Mouse (Mus musculus) embryo, embryonic 11 days (tissue): ENCODE results near the gene Sun1.

ENCODE experiments used
- DNase-seq: peaks from one replicate; pipeline ENCODE4 v3.0.0-alpha.2; 2015

Sun1 gene

DNA sequence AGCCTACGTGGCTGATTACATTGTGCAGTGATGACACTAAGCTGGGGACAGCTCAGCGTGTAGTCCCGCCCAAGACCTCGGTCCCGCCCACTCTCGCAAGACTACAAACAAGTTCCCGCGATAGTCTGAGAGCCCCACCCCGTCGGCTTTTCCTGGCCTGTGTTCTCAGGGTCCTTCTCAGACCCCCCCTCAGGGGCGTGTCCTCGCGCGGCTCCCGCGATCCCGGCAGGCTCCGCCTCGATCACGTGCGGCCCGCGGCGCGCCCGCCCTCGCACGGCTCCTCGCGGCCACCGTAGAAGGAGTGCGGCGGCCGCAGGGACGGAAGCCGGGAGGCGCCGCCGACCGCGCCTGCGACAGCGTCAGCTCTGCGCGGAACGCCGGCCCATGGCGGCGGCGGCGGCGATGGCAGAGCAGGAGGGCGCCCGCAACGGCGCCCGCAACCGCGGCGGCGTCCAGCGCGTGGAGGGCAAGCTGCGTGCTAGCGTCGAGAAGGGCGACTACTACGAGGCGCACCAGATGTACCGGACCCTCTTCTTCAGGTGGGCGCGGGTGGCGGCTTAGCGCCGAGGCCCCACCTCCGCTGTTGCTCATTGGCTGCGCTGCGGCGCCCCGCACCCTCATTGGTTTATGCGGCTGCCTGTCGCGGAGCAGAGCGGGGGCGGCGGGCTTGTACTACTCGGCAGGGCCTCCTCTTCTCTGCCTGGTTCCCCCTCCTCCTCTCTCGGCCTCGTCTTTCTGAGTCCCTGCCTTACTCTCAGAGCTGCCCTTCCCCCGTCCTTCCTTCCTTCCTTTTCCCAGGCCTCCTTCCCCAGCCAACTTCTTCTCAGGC lies 51.9 kb downstream of the Sun1 start, which contains the start of gene Get4:
TSS of gene Get4 (plus strand) at position 244 of the 829 bp plus-strand sequence.
- peak; percentile 100 for DNase-seq

DNA sequence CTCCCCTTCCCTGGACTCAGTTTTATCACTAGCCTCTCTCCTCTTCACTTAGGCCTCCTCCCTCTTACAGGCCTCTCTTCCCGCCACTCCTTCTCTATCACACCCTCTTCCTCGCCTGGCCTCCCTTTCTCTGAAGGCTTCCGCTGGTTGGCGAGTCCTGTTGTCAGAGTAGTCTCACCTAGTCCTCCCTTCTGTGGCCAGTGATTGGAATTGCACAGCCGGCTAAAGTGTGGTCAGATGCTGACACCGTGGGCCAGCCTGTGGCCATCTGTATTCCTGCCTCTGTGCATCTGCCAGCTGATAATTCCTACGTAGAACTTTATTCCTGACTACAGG lies 52.4 kb downstream of the Sun1 start:
- no peak for DNase-seq

DNA sequence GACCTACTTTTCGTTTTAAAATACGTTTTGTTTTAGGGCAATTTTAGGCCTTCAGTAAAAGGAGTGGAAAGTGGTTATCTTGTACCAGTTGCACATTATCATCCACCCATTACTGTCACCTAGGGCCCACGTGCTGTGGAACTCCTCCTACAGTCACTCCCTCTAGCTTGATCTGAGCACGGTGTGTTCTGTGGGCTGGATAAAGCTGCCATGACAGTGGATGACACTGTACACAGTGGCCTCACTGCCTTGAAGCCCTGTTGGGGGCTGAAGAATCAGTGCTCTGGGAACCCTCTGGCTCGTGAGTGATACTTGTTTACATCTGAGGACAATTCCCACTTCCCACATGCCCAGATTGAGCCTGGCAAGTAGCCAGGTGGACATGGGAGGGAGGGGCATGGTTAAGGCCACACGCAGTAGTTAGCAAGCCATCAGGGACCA lies 52.9 kb downstream of the Sun1 start:
- DNase-seq, result peak; percentile 16

DNA sequence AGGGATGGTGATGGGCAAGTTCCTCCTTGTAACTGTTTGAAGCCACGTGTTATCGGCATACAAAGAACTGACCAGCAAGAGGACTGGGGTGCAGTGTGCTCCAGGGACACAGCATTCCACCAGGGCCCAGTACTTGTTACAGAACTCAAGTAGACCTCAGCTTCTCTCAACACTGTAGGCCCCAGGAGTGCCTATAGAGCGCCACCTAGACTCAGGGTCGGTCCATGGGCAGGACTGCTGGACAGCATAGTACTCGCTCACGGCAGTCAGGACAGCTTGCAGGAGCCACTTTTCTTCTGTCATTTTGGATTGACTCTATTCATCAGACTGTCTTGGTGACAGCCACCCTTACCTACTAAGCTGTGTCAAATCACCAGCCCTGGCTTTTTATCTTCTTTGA lies 54.5 kb downstream of the Sun1 start:
- DNase-seq, result no peak

DNA sequence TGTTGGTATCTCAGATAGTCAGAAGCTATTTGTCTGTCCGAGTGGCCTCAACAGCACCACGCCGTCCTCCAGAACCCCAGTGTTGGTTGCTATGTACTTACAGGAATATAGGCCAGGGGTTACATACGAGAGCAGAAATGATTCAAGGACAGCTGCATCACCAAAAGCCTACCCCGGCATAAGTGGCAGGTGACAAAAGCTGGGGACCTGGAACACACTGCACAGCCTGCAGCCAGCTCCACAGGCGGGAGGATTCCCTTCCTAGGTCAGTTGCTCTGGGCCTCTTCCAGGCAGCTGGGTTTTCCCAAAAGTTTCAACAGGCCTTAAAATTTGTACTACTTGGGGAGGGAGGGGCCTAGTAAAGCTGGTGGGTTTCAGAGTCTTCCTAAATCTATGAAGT lies 55.3 kb downstream of the Sun1 start:
- DNase-seq, result no peak

DNA sequence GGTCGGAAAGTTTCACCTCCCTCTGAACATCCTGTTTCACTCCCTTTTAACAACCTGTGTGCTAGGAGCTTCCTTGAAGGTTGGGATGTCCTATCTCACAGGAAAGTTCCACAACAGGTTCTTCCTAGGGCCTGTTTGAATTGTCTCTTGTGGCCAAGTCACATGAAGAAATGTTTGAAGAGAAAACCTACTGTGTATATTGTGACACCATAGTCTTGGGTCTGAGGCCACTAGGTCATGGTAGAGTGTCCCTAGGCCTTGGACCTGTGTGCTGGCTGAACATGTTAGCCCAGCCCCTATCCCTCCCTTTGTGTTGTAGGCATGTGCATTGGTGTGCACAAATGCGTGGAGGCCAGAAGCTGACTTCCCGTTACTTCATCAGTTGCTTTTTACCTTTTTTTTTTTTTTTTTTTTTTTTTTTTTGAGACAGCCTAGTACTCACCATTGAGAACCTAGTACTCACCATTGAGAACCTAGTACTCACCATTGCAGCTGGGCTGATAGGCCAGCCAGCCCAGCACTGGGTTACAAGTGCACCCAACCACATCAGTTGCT lies 55.9 kb downstream of the Sun1 start:
- no peak for DNase-seq

DNA sequence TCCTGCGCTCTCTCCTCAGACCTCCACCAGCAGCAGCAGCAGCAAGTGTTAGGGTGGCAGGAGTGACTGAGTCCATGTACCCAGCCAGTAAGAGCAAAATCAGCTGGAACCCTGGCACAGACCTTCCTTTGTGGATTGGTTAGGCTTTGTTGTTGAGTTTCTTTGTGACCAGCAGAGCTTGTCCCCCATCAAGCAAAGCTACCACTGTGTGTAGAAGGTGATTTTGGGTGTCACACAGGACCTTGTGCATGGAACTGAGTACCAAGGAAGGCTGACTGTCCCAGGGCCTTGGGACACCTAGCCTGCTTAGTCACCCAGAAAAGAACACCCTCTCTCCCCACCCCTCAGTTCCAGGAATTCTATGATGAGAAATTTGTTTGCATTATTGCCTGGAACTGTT lies 56.8 kb downstream of the Sun1 start:
- DNase-seq, result no peak

DNA sequence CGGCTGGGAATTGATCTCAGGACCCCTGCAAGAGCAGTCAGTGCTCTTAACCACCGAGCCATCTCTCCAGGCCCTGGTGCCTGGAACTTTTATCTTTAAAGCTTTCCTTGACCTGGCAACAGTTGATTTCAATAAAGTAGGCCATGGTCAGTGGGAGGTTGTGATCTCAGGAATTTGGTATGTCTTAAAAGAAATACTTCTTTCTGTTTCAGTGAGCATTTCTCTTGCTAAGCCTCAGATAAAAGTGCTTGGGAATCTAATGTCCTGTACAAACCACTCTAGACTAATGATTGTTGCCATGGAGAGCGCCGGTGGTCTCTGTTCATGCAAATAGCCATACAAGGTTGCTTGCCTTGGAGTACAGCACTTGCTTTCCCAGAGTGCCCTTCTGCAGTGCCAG lies 57.4 kb downstream of the Sun1 start:
- DNase-seq, result no peak

DNA sequence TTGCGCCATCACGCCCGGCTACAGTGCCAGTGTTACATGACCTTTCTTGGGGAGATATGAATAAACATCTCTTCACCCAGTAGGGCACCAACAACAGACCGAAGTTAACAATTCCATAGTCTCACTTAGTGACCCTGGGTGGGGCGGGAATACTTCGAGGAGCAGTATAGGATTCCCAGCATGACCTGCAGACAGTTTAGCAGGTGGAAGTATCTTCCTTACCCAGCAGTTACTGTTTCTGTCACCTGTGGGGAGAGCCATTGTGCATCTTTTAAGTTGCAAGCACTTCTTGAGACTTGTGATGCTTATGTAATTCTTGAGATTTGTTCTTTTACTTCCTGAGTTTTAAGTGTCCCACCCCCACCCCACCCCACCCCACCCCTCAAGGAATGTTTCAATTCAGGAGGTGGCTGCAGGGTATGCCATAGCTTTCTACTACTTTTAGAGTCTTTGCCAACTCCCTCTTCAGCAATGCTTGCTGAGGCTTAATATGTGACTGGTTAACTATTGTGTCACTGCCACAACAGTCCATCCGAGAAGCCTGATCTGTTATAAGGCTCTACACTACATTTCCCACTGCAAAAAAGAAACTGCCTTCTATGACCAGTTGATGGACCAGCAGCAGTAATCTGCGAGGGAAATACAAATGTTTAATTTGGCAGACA lies 58.1 kb downstream of the Sun1 start:
- DNase-seq, result no peak

DNA sequence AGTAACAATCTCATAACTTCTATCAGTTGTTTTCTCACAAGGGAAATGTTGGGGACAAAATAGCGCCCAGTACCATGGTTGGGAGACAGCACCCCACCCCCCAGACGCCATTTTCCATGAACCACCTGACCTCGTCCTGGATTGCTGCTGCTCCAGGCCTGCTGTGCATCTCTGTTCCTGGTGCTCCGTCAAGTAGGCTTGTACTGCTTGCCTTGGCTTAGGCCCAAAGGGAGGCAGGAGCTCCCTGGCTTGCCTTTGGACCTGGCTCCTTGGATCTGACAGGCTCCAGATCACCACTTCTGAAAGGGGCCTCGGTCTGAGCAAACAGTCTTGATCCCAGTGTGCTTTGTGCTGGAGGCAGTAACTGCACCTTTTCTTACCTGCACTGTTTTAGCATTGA lies 59.4 kb downstream of the Sun1 start:
- no peak for DNase-seq

DNA sequence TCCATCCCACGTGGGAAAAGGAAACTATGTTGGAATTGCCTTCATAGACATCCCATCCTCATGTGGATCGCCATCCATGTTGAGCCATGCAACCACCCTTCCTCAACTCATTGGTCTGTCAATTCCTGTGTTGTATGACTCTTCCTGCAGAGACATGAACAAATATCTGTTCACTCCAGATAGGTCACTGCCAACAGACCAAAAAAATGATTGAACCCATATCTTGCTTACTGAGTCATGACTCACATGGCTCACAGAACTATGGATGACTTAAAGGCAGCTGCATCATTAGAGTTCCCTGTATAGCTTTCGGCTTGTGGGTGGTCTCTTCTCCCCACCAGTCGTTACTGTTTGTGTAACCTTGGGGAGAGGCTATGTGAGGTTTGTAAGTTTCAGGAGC lies 61.0 kb downstream of the Sun1 start:
- DNase-seq, result no peak

DNA sequence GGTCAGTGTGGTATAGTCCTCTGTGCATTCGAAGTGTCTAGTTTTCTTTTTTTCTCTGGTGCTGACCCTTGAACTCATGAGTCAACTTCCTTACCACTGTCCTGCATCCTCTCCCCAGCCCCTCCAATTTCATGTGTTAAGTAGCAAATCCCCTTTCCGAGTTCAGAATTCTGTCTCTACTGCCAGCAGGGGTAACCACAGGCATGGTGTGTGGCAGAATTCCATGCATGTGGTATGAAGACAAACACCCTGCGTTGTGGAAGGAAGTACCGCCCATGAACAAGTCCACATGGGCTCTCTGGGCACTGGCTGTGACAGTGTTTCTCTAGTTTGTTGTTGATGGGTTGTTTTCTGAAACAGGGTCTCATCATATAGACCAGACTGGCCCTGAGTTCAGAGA lies 67.2 kb downstream of the Sun1 start:
- no peak for DNase-seq

DNA sequence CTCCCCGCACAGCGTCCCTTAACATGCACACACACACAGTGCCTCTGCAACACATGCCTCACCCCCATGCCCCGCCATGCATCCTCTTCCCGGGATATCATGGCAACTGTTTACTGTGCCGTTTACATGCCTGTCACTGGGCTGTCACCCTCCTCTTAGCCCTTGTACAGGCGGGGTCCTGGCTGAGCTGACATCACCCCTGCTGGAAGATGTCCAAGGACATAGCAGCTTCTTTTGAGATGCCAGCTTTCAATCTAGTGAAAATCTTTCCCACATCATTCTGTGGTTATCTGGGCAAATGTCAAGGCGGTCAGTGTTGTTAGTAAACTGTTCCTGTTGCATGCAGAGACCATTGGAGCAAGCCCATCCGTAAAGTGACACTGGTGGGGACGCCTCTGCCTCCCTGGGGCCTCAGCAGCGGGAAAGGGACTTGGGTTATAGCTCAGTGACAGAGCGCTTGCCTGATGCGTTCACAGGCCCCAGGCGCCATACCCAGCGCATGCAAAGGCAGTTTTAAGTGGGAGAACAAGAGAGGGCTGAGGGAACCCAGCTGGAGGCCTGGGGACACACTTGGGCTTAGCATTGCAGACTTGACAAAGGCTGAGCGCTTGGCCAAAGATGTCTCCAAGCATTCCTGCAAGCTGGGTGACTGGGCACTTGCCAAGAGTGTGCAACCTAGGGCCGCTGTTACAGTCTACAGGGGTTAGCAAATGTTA lies 70.5 kb downstream of the Sun1 start:
- DNase-seq, result no peak

DNA sequence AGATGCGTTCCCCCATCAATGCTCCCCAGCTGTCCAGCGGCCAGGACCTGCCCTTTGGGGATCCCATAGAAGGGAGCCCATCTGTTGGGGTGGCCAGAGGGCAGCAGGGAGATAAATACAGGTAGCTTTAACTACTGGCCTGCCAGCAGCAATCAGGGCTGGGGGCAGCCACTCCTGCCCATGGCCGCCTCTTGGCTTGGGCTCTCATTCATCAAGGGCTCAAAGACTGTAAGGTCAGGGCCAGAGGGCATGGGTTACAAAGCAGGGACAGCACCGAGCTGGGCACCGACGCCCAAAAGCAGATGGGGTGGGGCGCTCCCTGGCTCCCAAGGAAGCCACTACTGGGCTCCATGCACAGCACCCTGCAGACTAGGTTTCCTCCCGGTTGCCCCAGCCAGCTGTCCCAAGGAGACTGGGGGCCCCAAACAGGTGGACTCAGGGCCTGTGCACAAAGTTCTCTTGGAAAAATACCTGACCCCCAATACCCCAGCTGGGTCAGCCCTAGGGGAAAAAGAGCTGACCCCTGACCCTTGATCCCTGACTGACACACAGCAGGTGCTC lies 71.6 kb downstream of the Sun1 start:
- no peak for DNase-seq

DNA sequence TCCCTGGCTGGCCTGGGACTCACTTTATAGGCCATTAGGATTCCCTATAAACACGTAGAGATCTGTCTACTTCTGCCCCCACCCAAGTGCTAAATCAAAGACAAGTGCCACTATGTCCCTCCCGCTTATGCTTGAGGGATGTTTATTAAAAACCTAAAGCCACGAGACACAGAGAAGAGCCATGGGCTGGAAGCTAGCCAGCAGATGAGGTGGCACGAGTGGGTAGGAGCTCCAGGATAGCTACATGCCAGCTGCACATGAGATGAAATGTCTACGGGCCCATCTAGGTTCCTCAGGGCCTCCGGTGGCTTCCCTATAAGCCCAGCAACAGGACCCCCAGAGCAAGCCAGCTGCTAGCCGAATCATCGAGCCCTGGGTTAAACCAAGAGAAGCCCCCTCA lies 76.8 kb downstream of the Sun1 start:
- DNase-seq, result no peak

DNA sequence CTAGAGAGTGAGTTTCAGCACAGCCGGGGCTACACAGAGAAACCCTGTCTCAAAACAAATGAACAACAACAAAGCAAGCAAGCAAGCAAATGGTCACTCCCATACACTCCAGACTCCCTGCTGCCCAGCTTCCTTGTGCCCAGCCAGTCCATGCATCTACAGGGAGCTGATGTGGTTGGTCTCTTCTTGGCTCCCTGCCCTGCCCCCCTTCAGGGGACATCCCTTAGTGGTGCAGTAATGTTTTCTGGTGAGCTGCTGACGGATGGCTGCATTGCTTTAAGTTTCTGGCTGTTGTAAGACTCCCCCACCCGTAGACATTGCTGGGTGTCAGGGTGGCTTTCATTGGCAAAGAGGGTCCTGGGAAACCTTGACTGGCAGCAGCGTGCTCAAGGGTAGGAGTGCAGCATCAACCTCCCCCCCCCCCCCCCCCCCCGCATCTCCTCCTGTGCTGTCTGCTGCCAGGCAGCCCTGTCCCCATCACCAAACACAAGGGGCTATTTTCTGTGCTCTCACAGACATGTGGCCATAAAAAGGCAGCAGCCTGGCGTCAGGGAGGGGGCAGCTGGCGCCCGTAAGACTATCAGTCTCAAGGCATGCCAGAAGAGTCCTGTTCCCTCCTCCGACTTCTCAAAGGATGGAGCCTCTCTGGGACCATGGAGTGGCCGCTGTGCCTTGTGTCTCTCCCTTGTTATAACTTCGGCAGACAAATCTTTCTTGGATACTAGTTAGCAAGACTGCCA lies 81.1 kb downstream of the Sun1 start:
- DNase-seq, result no peak

DNA sequence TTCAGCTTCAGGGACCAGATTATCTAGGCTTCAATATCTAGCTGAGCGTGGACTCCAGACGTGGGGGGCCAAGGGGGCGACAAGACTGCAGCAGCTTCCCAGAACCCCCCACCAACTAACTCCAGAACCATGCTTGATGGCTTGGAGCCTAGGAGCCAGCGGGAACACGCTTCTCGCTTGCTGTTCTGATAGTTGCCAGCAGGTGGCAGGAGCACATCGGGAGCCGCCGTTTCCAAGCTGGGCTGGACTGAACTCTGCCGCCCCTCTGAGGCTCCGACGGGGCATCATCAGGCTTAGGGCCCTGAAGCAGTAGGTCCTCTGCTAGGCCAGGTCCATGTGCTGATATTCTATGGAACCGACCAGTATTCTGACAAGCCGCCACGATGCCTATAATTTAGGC lies 81.8 kb downstream of the Sun1 start:
- peak; percentile 91 for DNase-seq

DNA sequence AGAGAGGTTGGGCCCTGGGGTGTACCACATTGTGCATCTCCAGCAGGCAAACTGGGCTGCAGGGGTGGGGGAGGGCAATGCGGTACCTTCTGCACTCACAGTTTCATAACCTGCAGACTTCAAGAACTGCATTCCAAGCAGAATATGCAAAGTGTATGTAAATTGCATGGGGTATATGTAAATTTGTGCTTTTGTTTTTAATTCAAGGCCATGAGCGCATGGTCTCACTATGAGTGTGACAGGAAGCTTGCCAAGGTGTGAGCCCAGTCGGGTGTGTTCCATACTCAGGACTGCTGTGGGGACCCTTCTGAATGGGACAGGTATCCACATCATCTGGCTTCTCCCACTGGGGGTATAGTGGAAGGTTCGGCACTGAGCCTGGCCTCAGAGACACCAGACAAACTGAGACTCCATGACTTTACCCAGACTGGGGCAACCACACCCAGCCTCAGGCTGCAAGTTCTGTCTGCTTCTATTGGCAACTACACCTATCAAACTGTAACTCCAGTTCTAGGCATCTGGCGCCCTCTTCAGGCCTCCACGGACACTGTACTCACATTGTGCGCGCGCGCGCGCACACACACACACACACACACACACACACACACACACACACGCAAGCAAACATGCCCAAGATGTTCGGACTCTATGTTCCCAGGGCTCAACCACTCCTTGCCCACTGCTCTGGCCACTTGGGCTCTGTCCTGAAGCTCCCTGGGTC lies 83.2 kb downstream of the Sun1 start:
- no peak for DNase-seq

DNA sequence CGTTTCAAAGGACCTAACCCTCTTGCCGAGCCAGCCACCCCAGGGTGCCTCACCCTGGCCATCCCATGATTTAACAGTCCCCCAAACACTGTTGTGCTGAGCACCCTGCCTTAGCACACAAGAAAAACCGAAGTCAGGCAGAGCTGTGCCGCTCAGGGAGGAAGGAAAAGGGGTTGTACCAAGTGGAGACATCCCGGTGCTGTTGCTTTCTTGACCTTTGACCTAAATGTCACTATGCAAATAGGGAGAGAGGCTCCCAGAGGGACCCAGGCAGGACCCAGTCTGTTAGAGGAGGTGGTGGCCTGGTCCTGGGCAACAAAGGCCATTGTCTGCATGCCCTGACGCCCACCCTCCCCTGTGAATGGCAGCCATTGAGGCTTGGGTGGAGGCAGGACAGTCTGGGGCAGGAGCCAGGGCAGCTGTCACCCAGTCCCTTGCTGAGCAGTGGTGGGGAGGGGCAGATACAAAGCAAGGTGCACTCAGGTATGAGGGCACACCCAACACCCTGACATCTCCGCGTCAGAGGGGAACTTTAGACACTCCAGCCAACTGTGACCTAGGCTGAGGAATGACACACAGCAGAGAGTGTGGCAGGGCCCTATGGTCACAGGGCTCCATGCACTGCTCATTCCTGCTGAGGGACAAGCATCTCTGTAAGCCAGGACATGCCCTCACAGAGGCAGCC lies 85.1 kb downstream of the Sun1 start:
- DNase-seq, result no peak

DNA sequence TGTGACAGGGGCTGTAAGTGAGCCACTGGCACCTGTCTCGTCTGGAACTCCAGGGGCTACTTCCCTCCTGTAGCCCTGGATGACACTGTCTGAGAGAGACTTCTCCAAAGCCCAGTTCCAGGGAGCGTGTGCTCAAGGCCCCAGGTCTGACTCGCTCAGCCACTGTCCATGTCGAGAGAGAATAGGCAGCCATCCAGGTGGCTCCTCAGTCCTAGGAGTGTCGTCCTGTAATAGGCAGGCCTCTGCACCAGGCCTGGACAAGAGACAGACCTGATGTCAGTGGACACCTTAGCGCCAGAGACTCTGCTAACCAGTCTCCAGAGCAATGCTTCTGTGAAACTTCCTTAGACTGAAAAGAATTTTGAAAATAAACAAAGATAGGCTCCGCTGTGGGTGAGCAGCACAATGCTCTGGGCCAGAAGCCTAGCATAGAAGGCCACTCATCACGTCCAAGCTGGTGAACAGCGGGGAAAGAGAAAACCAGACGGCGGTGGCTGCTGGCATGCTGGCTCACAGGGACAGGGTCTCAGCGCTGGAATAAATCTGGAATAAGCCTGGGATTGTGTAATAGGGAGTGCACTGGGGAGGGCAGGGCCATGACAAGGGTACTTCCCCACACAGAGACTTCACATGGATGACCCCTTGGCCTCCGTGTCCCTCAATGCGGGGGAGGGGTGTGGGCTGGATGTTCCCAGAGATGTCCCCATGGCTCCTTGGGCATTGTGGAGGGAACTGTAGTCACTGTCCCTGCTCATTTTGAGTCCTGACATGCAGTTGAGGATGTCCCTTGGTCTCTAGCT lies 85.9 kb downstream of the Sun1 start:
- DNase-seq, result no peak
